Mouse (Mus musculus): ENCODE measurements at regions not wholly inside any gene's neighbourhood (a gene's known extent, or its start where the extent isn't known, plus 50 kb on each side); places are given as distances from the start of the nearest gene placed in this dataset.

DNA sequence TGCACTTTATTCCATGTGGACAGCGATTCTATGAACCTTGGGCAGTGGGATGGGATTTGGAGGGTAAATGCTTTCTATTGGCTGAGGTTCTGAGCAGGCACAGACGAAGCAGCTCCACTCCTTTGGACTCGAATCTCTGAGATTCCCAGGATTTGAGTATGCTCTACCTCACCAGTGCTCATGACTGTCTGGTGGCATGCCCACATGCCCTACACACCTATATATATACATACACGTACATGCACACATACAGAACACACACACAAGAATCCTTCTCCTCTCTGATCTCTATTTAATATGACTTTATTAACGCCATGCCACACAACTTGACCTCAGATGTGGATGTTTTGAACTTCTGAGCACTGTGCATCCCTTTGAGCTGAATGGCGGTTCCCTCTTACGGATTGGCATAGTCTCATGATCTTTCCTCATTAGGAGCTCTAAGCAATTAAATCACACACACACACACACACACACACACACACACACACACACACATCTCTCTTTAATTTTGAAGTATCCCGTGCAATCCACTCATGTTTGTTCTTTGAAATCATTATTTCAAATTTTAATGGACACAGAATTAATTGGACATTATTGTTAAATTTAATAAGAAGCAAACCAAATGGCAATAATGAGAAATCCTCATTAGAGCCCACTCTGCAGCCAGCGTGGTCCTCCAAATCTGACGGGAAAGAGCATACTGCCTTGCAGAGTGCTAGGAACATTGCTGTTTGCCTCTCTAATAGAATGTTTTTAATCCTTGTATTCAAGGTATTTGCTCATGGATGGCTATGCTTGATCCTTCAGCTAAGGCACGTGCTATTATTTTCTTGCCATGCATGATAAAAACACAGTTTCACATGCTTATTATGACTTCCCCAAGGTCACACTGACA is 205.1 kb upstream of the Kirrel3 start:
- no peak for DNase-seq (ENCODE audit: extremely low spot score)

DNA sequence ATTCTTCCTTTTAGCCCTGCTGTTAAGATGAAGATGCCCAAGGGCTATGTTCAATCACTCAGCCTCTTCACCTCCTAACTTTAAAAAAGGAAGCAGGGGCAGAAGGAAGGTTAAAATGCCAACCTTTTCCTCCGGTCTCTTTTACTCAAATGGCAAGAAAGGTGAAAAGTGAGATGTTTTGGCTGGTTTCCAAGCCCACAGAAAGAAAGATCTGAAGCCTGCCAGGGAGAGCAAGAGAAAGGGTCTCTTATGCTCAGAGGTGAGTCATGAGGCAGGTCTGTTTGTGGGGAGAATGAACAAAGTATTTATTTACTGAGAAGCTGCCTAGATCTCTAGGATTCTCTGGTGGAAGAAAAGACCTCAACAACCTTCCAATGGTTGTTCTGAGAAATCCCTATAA is 162.1 kb upstream of the Kirrel3 start:
- DNase-seq (ENCODE audit: extremely low spot score) = no peak

DNA sequence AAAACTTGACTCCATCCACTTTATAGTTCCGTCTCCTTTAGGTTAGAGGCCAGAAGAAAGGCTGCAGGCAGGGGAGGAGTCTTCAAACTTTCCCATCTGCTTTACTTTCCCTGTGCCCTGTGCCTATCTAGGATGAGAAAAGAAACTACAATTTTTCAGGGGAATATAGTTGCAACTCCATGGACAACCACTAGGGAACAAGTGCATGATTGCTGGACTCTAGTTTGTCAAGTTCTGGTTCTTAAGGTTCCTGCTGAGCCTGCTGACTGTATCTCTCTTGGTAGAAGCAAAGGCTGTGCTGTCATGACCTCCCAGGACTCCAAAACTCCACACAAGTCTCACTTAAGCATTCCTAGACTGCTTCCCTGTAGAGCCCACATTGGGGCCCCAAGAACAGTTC is 157.0 kb upstream of the Kirrel3 start:
- DNase-seq (ENCODE audit: extremely low spot score) = no peak

DNA sequence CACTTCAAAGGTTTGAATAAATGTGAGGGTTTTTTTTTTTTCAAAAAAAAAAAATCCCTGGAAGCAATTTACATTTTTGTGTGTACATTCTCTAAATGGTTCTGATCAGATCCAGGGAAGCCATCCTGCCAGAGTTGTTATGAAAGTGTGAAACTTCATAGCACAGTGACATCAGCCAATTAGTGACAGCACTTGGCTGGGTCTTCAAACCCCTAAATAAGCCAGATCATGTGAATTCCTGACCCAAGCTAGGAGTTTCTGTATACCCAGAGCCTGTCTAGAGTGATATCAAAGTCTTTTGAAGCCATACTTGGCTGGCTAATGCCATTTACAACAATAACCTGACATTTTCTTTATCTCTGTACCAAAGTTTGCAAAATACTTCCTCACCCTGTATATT is 151.6 kb upstream of the Kirrel3 start:
- no peak for DNase-seq (ENCODE audit: extremely low spot score)

DNA sequence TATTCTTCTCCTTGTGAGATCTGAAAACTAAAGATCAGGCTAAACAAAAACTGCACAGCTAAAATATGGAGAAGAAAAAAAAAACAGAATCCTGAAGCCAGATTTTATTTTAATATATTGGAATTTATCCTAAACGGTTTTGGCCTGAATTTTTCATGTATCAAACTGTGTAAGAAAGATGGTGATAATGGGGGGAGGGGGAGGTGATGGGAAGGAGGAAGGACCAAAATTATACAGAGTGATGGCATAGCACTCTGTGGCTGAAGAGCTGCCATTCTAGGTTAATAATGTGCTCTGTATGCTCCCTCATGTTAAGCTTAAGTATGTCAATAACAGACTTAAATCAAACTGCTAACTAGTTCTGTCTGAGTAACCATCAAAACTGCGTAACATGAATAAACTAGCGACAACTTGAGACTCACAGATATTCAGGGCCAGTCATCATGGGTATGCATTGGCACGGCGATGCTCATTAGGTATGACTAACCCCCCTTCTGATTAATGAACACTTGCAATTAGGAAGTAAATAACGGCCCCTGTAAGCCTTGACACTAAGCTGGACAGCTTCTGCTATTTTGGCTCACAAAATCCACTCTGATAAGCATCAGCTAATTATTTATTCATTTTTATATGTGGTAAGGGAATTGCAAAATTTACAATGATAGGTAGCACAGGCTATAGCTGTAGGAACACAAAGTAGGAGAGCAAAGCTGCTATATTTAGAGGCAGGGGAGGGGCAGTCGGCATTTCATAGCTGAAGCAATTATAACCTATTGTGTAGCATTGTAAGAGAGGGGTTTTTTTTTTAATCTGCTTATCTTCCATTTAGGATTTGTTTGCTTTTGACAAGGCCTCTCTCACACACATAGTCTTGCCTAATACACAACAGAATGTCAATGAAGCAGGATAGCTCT is 150.9 kb upstream of the Kirrel3 start:
- DNase-seq (ENCODE audit: extremely low spot score) = no peak

DNA sequence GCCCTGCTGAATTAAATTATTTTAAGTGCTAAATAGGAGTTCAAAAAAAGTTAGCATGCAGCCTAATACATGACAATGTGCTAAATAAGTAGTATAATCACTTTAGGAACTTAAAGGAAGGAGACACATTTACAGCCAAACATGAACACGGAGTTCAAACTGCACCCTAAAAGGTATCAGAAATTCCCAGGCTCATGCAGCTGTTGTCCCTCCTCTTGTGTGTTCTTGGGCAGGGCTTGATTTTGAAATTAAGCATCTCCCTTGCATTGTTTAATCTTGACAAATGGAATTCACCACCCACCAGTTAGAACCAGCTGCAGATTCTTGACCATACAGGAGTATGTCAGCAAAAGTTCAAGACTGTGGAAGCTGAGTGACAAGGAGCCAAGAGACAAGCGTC is 137.3 kb upstream of the Kirrel3 start:
- DNase-seq (ENCODE audit: extremely low spot score) = no peak

DNA sequence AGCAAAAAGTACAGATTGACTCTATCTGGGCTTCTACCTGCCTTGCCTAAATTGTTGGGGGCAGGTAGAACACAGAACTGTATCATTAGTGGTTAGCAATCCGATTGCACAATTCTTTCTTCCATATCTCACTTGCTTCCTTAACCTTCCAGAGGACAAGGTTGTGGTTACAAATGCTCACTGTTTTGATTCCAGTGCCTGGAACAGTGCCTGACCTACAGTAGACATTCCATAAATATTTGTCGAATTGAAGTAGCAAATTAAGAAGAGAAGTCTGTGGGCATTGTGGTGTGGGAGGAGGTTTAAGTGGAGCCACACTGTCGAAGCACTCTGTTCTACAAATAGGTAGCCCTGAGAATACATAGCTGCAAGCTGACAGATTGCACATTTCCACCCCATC is 135.7 kb upstream of the Kirrel3 start:
- DNase-seq (ENCODE audit: extremely low spot score) = no peak

DNA sequence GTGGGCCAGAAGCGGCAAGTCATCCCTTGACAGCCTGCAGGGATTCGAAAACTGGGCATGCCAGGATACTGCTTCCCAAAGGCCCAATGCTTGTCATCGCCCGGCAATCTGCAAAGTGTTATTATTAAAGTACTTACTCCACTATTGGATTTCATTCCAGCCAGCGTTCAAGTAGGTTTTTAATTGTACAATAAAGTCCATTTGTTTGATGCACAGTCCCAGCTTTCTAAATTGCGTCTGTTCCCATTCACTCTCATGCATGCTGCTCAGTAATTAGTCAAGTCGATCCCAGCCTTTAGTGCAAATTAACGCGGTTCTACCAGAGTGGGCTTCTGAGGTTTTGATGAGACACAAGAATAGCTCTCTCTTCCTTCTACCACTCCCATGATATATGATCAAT is 131.9 kb upstream of the Kirrel3 start:
- DNase-seq (ENCODE audit: extremely low spot score) = no peak

DNA sequence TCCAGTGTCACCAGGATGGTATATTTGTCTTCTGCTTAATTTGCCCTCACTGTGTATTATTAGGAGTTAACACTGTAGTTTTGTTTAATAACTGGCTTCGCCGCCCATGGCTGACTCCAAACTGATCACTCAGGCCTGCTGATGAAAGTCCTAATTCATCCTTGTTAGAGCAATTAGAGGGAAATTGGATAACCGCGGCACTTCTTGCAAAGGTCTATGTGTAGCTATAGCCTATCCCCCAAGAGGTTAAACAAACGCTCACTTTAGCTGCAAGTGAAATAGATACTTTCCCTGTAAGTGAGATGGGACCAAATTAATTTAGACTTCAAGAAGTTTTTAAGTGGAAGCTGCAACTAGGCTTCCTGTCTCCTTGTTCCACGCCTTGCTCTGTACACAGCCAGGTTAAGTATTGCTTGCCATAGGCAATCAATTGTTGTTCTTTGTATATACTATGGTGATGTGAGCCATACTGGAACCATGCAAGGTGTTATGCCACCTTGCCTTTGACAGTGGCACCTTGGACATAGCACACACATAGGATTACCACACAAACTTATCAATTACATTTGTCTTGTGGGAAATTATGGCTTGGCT is 130.9 kb upstream of the Kirrel3 start:
- DNase-seq (ENCODE audit: extremely low spot score) = no peak

DNA sequence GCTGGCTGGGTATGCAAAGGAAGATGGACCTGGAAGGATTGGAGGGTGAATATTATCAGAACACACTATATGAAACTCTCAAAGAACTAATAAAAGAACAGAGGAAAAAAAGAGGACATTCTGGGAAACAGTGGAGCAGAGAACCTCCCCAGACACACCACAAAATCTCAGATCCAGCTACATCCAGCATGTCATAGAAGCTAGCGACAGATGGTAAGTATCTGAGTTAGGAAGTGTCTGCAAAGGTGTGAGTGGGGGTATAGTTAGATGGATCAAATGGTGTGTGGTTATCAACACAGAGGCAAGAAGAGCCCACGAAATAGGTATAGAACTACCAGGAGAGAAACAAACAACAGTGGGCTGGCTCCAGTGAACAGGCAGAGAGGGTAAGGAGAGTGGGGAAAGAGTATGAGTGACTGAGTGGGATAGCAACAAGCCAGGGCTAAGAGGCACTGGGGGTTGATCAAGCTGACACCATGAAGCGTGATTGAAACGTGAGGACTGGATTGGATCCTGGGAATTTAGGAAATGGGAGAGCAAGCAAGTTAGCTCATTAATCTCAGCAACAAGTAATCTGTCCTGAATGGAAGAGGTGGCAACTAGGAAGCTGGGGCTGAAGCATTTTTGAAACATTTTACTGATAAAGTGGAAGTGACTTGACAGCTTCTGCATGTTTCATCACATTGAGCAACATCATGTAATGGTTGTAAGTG is 114.9 kb upstream of the Kirrel3 start:
- DNase-seq (ENCODE audit: extremely low spot score) = no peak

DNA sequence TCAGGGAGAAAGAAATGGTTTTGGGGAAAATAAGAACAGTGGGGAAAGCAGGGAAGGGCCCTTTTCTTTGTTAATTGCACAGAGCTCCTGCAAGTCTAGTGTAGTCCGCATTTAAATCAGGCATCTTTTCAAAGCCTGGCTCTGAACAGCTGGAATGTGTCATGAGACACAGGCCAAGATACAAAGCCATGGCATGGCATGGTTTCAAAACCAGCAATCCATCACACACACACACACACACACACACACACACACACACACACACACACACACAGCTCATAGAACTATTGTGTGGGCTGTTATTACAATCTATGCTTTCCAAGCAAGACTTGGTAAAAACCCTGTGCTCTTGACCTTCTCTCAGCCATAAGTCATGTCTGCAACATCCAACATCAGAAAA is 110.5 kb upstream of the Kirrel3 start:
- DNase-seq (ENCODE audit: extremely low spot score) = no peak

DNA sequence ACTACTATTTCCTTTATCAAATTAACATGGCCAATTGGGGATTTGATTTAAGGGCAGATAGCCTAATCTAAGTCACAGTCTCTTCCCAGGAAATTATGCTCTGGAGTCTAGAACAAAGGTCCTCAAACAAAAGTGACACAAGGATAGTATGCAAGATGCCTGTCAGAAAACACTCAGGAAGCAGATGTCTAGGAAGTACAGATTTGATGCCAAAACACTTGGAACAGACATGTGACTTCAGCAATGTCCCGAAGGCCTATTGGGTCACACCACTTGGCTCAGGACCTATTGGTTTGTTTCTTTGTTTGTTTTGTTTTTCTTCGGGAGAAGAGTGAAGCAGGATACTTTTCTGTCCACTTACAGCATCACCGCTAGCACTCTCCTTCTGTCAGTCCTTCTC is 105.7 kb upstream of the Kirrel3 start:
- no peak for DNase-seq (ENCODE audit: extremely low spot score)

DNA sequence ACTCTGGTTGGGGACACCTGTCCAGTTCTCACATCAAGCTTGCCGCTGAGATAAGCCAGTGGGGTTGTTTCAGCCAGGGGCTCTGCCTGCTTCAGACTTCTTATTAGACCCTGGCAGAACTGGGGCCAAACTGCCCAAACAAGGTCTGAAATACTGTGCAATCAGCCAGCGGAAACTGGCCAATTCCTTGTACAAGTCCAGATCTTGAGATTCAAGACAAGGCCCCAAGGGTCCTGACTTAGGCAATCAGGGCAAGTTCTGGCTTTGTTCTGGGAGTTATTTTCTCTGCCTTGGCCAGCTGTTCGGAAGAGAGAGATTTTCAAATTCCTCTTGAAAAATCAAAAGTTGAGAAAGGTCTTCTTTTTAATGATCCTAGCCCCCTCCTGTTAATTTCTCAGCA is 104.1 kb upstream of the Kirrel3 start:
- DNase-seq (ENCODE audit: extremely low spot score) = no peak

DNA sequence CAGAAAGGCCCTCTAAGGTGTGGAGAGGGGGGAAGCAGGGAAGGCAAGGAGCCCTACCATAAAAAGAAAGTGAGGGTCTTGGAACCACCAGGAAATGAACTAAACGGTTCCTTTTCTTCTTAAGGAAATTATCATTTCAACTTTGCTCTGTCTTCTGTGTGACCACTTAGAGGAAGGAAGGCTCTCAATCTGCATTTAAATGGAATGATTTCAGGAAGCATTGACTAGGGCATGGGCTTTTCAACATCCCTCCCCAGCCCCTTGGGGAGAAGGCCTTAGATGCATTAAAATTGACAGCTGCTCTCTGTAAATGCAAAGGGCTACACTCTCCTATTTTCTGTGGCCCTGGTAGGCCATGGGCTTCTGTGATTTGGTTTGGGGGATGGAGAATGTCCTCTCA is 103.5 kb upstream of the Kirrel3 start:
- DNase-seq (ENCODE audit: extremely low spot score) = no peak

DNA sequence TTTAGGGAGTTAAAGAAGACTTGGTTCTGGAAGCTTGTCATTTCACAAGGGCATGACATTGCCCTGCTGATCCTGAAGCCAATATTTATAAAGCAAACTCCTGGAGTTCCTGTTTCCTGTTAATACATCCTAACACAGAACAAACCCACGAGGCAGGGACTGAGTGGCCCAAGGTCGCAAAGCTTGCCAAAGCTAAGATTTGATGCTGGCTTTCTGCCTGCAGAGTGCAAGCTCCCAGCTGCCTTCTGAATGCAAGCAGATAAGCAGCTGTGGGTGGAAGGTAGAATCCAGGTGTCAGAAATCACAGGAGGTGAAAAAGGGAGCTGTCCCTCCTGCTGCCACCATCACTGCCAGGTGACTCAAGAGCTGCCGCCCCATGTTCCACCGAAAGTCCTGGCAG is 99.6 kb upstream of the Kirrel3 start:
- no peak for DNase-seq (ENCODE audit: extremely low spot score)

DNA sequence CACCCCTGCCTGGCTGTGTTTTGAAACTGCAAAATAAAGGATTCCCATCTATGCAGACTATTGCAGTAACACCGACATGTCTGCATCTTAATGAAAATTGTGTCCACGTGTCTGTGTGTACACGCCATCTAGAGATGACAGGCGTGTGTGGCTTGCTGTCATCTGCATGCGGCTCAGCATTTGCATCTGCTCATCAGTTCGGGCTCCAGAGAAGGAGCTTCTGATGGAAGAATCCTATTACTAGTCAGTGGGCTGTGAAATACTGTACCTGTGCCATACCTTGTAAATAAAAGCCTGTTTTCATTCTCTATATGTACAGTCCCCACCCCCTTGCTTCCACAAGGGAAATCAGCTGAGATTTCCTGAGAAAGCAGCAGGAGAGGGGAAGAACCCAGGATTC is 92.7 kb upstream of the Kirrel3 start:
- DNase-seq (ENCODE audit: extremely low spot score) = no peak

DNA sequence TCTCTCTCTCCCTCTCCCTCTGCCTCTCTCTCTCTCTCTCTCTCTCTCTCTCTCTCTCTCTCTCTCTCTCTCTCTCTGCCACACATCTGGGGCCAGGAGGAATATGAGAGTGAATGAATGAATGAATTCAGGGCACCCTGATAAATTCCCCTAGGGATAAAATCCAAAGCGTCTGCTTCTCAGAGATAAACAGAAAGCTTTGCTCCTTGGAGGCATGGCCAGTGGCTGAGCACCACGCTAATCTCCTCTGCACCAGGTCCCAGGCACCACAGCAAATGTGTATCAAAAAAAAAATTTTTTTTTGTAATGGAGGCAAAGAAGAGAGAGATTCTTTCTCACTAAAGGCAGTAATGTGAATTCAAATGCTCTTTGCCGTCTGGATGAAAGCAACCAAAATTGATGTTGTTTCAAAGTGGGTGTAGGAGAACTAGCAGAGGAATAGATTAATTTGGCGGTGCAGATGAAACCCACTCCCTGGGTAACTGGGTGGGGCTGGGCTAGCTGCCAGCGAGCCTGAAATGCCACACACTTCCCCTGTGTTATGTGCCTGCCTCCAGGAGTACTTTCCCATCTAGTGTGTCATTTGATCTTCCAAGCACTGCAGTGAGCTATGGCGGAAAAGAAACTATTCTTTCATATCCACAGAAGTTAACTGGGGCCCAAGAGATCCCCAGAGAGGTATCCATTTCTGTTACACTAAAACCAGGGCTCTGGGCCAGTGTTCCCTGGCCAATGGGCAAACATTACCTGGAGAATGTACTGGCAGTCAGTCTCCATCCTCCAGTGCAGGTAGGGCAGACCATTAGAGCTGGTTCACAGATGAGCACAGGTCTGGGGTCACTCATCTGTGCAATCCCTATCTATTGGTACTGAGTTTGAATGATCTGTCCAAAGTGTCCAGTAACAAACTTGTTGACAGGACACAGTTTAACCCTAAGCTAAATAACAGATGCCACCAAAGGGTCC is 89.6 kb upstream of the Kirrel3 start:
- DNase-seq (ENCODE audit: extremely low spot score) = no peak

DNA sequence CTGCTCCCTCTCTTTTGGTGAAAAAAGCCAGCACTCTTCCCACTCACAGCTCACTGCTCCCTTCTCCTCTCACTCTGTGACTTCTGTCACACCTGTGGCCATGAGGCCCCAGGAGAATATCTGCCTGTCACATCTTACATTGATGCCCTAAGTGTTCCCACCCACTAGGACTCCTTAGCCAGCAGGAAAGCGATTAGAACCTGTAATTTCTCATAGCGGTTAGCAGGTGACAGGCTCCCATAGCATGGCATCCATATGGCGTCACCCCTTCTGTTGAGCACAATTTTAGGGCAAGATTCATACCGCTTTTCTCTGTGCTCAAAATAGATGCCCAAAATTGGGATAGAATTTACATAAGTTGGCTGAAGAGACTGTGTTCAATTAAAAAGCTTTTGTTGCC is 74.0 kb upstream of the Kirrel3 start:
- DNase-seq (ENCODE audit: extremely low spot score) = no peak

DNA sequence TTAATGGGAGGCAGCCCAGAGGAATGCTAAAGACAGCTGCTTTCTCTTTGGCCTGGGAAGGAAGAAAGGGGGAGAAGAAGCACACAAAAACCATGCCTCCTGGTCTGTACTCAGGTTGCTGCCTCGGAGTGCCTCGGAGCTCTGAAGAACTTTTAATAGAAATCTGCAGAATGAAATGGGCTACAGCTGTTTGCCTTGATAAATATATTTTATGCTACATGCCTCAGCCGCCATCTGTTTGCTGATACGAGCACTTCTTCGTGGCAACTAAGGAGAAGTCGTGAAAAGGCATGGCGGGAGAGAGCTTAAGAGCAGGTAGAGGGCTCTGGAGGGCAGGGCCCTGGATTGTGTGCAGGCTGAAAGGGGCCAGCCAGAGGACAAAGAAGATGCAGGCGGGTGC is 69.5 kb upstream of the Kirrel3 start:
- no peak for DNase-seq (ENCODE audit: extremely low spot score)

DNA sequence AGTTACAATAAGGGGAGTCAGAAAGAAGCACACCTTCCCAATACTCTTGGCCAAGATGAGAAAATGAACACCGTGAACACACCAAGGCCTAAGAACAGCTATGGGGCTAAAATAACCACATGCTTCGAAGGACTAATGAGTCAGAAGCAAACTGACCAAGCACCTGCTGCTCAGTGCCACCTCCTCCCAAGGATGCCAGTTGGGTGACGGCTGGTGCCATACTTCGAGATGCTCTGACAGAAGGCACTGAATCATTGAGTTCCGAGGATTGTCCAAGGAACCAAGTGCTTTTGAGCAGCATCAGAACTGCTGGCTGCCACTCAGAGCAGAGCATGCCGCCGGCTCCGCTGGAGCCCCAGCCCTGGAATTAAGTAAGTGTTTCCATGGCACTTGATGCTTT is 67.6 kb upstream of the Kirrel3 start:
- DNase-seq (ENCODE audit: extremely low spot score) = no peak

DNA sequence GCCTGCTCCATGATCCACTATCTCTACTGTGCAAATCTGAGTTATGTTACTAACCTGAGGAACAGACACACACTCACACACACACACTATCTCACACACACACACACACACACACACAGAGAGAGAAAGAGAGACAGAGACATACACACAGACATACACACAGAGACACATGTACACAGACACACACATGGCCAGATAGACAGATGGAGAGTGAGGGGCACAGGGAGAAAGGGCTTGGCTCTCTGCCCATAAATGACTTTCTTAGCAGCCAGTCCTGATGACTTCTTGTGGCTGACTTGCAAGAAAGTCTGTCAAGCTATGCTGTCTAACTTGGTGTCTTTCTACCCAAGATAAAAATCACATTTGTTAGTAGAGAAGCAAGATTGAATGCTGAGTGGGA is 63.7 kb upstream of the Kirrel3 start:
- DNase-seq (ENCODE audit: extremely low spot score) = no peak

Data from embryo, embryonic 9.5 days (tissue).